Mouse (Mus musculus): ENCODE measurements around the gene Gm21704. TPM values are rescaled to one million over a fixed set of nuclear protein-coding genes. Genes with fewer than 3 reads are reported as not detected.
"Not testable (repeated sequence)": the region's sequence is repeated elsewhere in the genome, so short reads cannot be mapped to it uniquely, and the experiment has no call there.

The Gm21704 gene
- total RNA-seq (2017) = not detected in 3 replicates

- not testable (repeated sequence) for ATAC-seq (replicated peaks; ENCODE audit: insufficient number of reproducible peaks, low FRiP score, low TSS enrichment, poor library complexity, severe bottlenecking)
These were observed at the start of gene Gm21704, which contains the start of gene Gm21708 for GRCm38 (mm10) chrY:3410067-3410466. TSS of gene Gm21704 (minus strand) at chrY:3410167. TSS of gene Gm21708 (minus strand) at chrY:3410167.

GRCm38 (mm10) chrY:3345229-3345628 is 64.7 kb downstream of the Gm21704 start, which contains the start of gene Gm21693:
TSS of gene Gm21693 (minus strand) at chrY:3345329.
- ATAC-seq (replicated peaks; ENCODE audit: insufficient number of reproducible peaks, low FRiP score, low TSS enrichment, poor library complexity, severe bottlenecking) = not testable (repeated sequence)

GRCm38 (mm10) chrY:3340661-3341060 is 69.3 kb downstream of the Gm21704 start:
- ATAC-seq (replicated peaks; ENCODE audit: insufficient number of reproducible peaks, low FRiP score, low TSS enrichment, poor library complexity, severe bottlenecking) = not testable (repeated sequence)

Other genes starting within 250 kb of the Gm21704 start
- 0.29 TPM in 1 of 3 replicates, not detected in the others for gene Gm21677, start 103.7 kb downstream of the Gm21704 start, total RNA-seq (2017)
- gene Gm21693, start 64.8 kb downstream of the Gm21704 start, total RNA-seq (2017) = 0.29 TPM in 1 of 3 replicates, not detected in the others
- gene Gm21708, start within 50 bp of the Gm21704 start, total RNA-seq (2017) = 0.29 TPM in 1 of 3 replicates, not detected in the others

All from monocyte, adult 5-6 weeks (primary cell).